In genomic region chr4:108686156-108686555, GRCm38 (mm10) we compare ENCODE assay signal across 29 mouse cellular contexts. TPM values are rescaled to one million over a fixed set of nuclear protein-coding genes. Genes with fewer than 3 reads are reported as not detected.
DNase-seq lines count a peak whose midpoint lies in the region; ATAC-seq and TF ChIP-seq lines count a peak whose summit lies in the region.
"Had no signal": no experiment of that assay in that cellular context is flagged by ENCODE, and none has a peak within 500 bp of the region (broad histone marks: within the 10 kb centered on the region; RNA-seq: fewer than 3 reads in every experiment).

No protein-coding gene starts in this region.

- no peak for TF ChIP-seq CTCF in cerebellum, adult 2 months (IDR thresholded peaks at IDR 0.05; ENCODE audit: borderline replicate concordance, insufficient read depth, low read depth, low read length)

- no peaks in the 10 kb centered on the region; the same call in 1 of the 2 replicates for H3K4me1 ChIP-seq in cerebellum, adult 2 months (ENCODE audit: control insufficient read depth, insufficient read depth, low read length)
- H3K4me1 ChIP-seq in forebrain, embryonic 12.5 days: no peaks in the 10 kb centered on the region
- H3K4me1 ChIP-seq in forebrain, embryonic 15.5 days: no peaks in the 10 kb centered on the region
- H3K4me1 ChIP-seq: embryonic facial prominence, embryonic 12.5 days; forebrain, embryonic 13.5 days; heart, embryonic 12.5 days; heart, embryonic 15.5 days; hindbrain, embryonic 10.5 days; hindbrain, embryonic 13.5 days; intestine, embryonic 15.5 days had no signal

- H3K27me3 ChIP-seq in cerebellum, adult 2 months (ENCODE audit: control insufficient read depth, insufficient read depth, low read length): no peaks in the 10 kb centered on the region
- H3K27me3 ChIP-seq in forebrain, embryonic 12.5 days: no peaks in the 10 kb centered on the region
- no peaks in the 10 kb centered on the region for H3K27me3 ChIP-seq in forebrain, embryonic 15.5 days
- H3K27me3 ChIP-seq: CH12.LX; embryonic facial prominence, embryonic 12.5 days; forebrain, embryonic 13.5 days; heart, embryonic 12.5 days; heart, embryonic 15.5 days; hindbrain, embryonic 13.5 days; intestine, embryonic 15.5 days had no signal

- no peak overlapping the region for H3K4me3 ChIP-seq in cerebellum, adult 2 months (replicated peaks; ENCODE audit: insufficient read depth, low read depth, low read length)
- no peak overlapping the region for H3K4me3 ChIP-seq in forebrain, embryonic 12.5 days (replicated peaks)
- H3K4me3 ChIP-seq in forebrain, embryonic 15.5 days: no peak overlapping the region
- H3K4me3 ChIP-seq: embryonic facial prominence, embryonic 12.5 days; erythroblast, embryonic 14.5 days; forebrain, embryonic 13.5 days; heart, embryonic 12.5 days; heart, embryonic 15.5 days; hindbrain, embryonic 10.5 days; hindbrain, embryonic 13.5 days; intestine, embryonic 15.5 days had no signal

- DNase-seq in cerebellum, adult 9-10 months: peak; percentile 13
- no peak for DNase-seq in cerebellum, adult 2 months
- DNase-seq in kidney, adult 9 months: peak; percentile 31
- DNase-seq in kidney, postnatal 36 days: no peak
- peak; percentile 78 for DNase-seq in R1 (ENCODE audit: low read depth, low spot score)
- no peak for DNase-seq in urinary bladder, adult 18-20 months (ENCODE audit: low spot score in 2 of 2)
- DNase-seq: adrenal gland, postnatal 10 days; adrenal gland, postnatal 36 days; B cell, adult 2 months; cerebellum, adult 9-11 months; forebrain, postnatal 0 days; gastrocnemius, postnatal 25 days; heart, adult 18-20 months; heart, postnatal 10 days; heart, postnatal 36 days; kidney, adult 18-20 months had no signal

- 0 out of 2 replicates have a peak overlapping the region, but pooled peaks have one; percentile 9 for H3K9ac ChIP-seq in forebrain, embryonic 12.5 days
- H3K9ac ChIP-seq in forebrain, embryonic 15.5 days (replicated peaks): no peak overlapping the region
- H3K9ac ChIP-seq: embryonic facial prominence, embryonic 12.5 days; forebrain, embryonic 13.5 days; forebrain, postnatal 0 days; heart, embryonic 12.5 days; heart, embryonic 15.5 days; hindbrain, embryonic 13.5 days; intestine, embryonic 15.5 days had no signal

- WGBS in cerebellum, adult 2 months: 13% methylated on average over 3 of the region's 3 CpGs
- 50% methylated on average over 3 of the region's 3 CpGs for WGBS in forebrain, embryonic 12.5 days
- 51% methylated on average over 3 of the region's 3 CpGs for WGBS in forebrain, embryonic 15.5 days

- peaks cover 18% of the 10 kb centered on the region for H3K36me3 ChIP-seq in forebrain, embryonic 12.5 days (replicated peaks)
- peaks cover 20% of the 10 kb centered on the region for H3K36me3 ChIP-seq in forebrain, embryonic 15.5 days

- no peaks in the 10 kb centered on the region for H3K9me3 ChIP-seq in forebrain, embryonic 12.5 days
- no peaks in the 10 kb centered on the region for H3K9me3 ChIP-seq in forebrain, embryonic 15.5 days
- H3K9me3 ChIP-seq: embryonic facial prominence, embryonic 12.5 days; forebrain, embryonic 13.5 days; heart, embryonic 12.5 days; heart, embryonic 15.5 days; hindbrain, embryonic 13.5 days; intestine, embryonic 15.5 days had no signal

- H3K4me2 ChIP-seq in forebrain, embryonic 12.5 days: no peak overlapping the region
- no peak overlapping the region for H3K4me2 ChIP-seq in forebrain, embryonic 15.5 days (replicated peaks)
- H3K4me2 ChIP-seq: embryonic facial prominence, embryonic 12.5 days; forebrain, embryonic 13.5 days; heart, embryonic 12.5 days; heart, embryonic 15.5 days; hindbrain, embryonic 13.5 days; intestine, embryonic 15.5 days had no signal

- no peak for TF ChIP-seq POLR2A in cerebellum, adult 2 months (IDR thresholded peaks at IDR 0.05; ENCODE audit: borderline replicate concordance, insufficient read depth, low read length)

- ATAC-seq in forebrain, embryonic 12.5 days (ENCODE audit: low FRiP score): no peak
- ATAC-seq in forebrain, embryonic 15.5 days (replicated peaks): no peak
- ATAC-seq: forebrain, embryonic 13.5 days; forebrain, postnatal 0 days; hindbrain, embryonic 16.5 days; intestine, embryonic 15.5 days had no signal

- H3K27ac ChIP-seq in cerebellum, adult 2 months (ENCODE audit: insufficient read depth, low read length): no peak overlapping the region
- H3K27ac ChIP-seq in forebrain, embryonic 12.5 days: no peak overlapping the region
- H3K27ac ChIP-seq in forebrain, embryonic 15.5 days (replicated peaks): no peak overlapping the region
- H3K27ac ChIP-seq: embryonic facial prominence, embryonic 12.5 days; forebrain, embryonic 13.5 days; heart, embryonic 15.5 days; hindbrain, embryonic 10.5 days; hindbrain, embryonic 13.5 days; intestine, embryonic 15.5 days had no signal

RNA-seq across cellular contexts. Expression of gene 3110021N24Rik, which starts 33.3 kb away (rescaled TPM):
- polyA plus RNA-seq in cerebellum, adult 2 months (2012; rRNA removed): 0.84 and 0.97 TPM in 2 replicates
- polyA plus RNA-seq in forebrain, embryonic 12.5 days (2016; fragmentation: Nextera tagmentation; extraction: Ambion mirVana): 1.8 and 2.8 TPM in 2 replicates
- polyA plus RNA-seq in forebrain, embryonic 15.5 days (2015; fragmentation: Nextera tagmentation; extraction: Ambion mirVana): 2.0 and 2.1 TPM in 2 replicates
- polyA plus RNA-seq: erythroblast, embryonic 14.5 days; gonadal fat pad, adult 2 months had no signal

Comparison
In these comparisons a context has a peak if more than half of its experiments do, and no peak if none do; other contexts are left out.
1. DNase-seq: peak in cerebellum, adult 9-10 months (single experiment), kidney, adult 9 months (single experiment) and R1 (single experiment); none in cerebellum, adult 2 months (0 of 2), kidney, postnatal 36 days (0 of 2) and urinary bladder, adult 18-20 months (0 of 2).